Mouse (Mus musculus) stomach, adult 2 months (tissue): ENCODE results near the gene Atp7b. TPM values are rescaled to one million over a fixed set of nuclear protein-coding genes. Genes with fewer than 3 reads are reported as not detected.

Source experiments
- polyA plus RNA-seq: library from polyadenylated mRNA; depleted of rRNA; stranded (reverse); fragments of >200 nt; gene quantifications from 2 replicates; pipeline ENCODE4 v1.2.3, GENCODE M21; 2012; rRNA removed

The Atp7b gene
- polyA plus RNA-seq, result 2.4 and 2.7 TPM in 2 replicates

DNA sequence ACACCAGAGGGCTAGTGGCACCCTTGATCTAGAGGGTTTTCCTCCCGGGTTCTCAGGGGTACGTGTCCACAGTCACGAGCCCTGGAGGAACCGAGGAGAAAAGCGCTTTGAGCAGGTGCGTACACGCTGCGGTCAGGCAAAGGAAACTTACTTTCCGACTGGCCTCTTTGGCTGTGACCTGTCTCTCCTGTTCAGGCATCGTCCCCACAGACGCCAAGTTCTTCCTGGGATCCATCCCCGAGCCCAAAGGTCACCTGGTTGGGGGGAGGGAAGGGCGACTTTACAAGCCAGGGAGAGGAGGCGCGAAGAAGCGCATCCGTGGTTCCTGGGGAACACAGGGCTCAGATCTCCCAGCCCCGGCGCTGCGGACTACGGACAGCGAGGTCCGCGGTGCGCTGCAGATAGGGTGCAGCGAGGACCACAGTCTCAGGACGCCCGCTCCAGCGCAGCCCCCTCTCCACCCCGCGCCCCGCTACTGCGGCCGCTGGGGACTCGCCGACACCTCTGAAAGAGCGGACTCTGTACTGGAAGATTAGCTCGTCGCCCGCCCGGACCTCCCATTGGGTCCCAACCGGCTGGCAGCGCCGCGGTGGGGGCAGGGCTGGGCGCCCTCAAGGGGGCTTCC lies at the start of gene Atp7b:
Gene Atp7b, minus strand, starts transcription at position 485 of the 625 bp plus-strand sequence.

DNA sequence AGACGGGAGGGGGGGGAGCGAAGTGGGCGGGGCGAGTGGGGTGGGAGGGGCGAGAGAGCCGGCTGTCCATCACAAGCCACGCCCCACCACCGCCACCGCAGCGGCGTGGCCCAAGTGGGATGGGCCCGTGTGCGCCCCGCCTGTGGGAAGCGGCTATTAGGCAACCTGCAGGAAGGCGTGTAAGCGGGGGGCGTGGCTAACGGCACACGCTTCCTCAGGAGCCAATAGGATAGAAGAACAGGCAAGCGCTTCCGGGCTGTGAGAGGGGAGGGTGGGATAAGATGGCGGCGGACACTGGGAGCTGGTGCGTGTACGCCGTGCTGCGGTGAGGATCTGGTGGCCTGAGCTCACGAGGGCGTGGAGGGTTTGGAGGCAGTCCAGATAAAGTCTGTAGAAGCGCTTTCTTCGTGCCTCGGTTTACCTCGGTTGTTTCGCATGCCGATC lies 363 bp upstream of the Atp7b start, which contains the start of gene Alg11:
Gene Alg11, plus strand, starts transcription at position 276 of the 444 bp plus-strand sequence.

DNA sequence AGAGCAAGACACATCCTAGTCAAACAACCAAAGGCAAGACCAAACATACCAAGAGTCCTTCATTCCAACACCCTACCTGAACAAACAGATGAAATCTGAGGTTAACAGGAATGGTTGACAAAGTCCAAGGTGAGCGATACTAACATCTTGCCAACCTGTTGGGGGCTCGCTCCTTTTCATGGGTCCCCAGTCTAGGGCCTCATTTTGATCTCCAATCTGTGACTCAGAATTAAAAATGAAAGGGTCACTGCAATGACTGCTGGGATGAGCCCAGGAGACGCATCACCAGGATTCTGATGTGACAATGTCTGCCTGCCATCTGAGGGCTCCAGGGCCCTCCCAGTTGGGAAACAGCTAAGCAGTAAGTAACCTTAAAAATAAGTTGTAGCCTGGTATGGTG lies 90.6 kb downstream of the Atp7b start, which contains the start of gene Ccdc70:
Gene Ccdc70, plus strand, starts transcription at position 301 of the 400 bp plus-strand sequence.

DNA sequence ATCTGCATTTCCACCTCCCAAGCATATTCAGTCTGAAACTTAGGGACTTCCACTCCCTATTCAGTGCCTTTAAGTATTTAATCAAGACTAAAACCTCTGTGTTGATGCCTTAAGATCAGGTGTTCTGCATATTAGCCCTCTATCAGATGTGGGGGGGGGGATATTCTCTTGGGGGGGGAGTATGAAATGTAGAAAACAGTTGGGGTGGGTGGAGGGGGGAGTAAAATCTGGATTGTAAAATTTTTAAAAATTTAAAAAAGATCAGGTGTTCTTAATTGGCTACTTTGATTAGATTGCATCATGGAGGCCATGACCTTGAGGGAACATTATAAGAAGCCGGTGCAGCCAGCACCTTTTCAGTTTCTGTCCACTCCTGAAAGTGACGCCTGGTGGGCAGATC lies 101.7 kb downstream of the Atp7b start, which contains the start of gene Fam90a1a:
Gene Fam90a1a, plus strand, starts transcription at position 301 of the 400 bp plus-strand sequence.

DNA sequence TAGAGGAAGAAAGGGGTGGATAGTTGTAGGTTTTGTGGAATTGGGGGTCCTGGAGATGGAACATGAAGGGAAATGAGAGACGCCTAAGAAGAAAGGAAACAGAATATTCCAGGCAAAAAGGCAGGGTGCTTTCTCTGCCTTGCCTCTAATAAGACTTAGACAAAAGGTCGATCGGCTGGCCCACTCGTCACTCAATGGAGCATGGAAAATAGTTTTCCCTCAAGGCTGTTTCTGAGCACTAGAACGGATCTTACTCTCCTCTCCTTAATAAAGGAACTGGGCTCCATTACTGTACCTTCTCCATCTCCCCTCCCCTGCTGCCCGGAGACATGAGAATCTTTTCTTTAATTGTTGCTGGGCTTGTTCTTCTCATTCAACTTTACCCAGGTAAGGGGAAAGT lies 113.6 kb downstream of the Atp7b start, which contains the start of gene Defb13:
Gene Defb13, plus strand, starts transcription at position 301 of the 400 bp plus-strand sequence.

Other genes with a start within 250 kb of the Atp7b start
- not detected in 2 replicates for gene Defb50, start 236.8 kb downstream of the Atp7b start, polyA plus RNA-seq
- not detected in 2 replicates for gene Defb2, start 220.4 kb downstream of the Atp7b start, polyA plus RNA-seq
- gene Defb10, start 201.4 kb downstream of the Atp7b start, polyA plus RNA-seq, result not detected in 2 replicates
- gene Defb9, start 174.9 kb downstream of the Atp7b start, polyA plus RNA-seq, result not detected in 2 replicates
- gene Defb11, start 153.9 kb downstream of the Atp7b start, polyA plus RNA-seq, result not detected in 2 replicates
- gene Defb15, start 127.6 kb downstream of the Atp7b start, polyA plus RNA-seq, result not detected in 2 replicates
- gene Defb35, start 122.0 kb downstream of the Atp7b start, polyA plus RNA-seq, result not detected in 2 replicates
- not detected in 2 replicates for gene Defb13, start 113.5 kb downstream of the Atp7b start, polyA plus RNA-seq
- gene Fam90a1a, start 101.6 kb downstream of the Atp7b start, polyA plus RNA-seq, result not detected in 2 replicates
- gene Ccdc70, start 90.5 kb downstream of the Atp7b start, polyA plus RNA-seq, result not detected in 2 replicates
- gene Alg11, start 416 bp upstream of the Atp7b start, polyA plus RNA-seq, result 0.44 and 0.65 TPM in 2 replicates
- 0.05 and 0.08 TPM in 2 replicates for gene Nek5, start 64.7 kb upstream of the Atp7b start, polyA plus RNA-seq
- gene Nek3, start 106.1 kb upstream of the Atp7b start, polyA plus RNA-seq, result 0.09 and 0.40 TPM in 2 replicates
- gene Ckap2, start 125.5 kb upstream of the Atp7b start, polyA plus RNA-seq, result 0.77 and 0.80 TPM in 2 replicates
- 3.4 and 4.0 TPM in 2 replicates for gene Vps36, start 132.5 kb upstream of the Atp7b start, polyA plus RNA-seq
- gene Thsd1, start 167.0 kb upstream of the Atp7b start, polyA plus RNA-seq, result 1.0 and 1.5 TPM in 2 replicates
- not detected in 2 replicates for gene Tpte, start 223.1 kb upstream of the Atp7b start, polyA plus RNA-seq